Mouse (Mus musculus) spleen, adult 18-20 months (tissue): ENCODE measurements around the gene Rusc2.

Source experiments
- DNase-seq, 2 experiments: peaks; one replicate each; pipeline ENCODE4 v3.0.0; 2022; ENCODE audit warnings: mixed read lengths in 2 of 2

Gene Rusc2

DNA sequence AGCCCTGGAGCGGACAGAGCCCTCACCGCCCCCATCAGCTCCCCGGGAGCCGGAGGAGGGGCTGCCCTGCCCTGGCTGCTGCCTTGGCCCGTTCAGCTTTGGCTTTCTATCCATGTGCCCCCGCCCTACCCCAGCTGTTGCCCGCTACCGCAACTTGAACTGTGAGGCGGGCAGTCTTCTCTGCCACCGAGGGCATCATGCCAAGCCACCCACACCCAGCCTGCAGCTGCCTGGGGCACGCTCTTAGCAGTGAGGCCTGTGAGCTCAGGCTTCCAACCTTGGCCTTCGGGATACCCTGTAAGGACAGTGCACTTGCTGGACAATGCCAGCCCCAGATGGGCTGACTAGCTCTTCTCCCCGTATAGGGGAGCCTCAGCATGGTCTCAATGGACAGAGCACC is 65.5 kb downstream of the Rusc2 start:
- DNase-seq = no peak

DNA sequence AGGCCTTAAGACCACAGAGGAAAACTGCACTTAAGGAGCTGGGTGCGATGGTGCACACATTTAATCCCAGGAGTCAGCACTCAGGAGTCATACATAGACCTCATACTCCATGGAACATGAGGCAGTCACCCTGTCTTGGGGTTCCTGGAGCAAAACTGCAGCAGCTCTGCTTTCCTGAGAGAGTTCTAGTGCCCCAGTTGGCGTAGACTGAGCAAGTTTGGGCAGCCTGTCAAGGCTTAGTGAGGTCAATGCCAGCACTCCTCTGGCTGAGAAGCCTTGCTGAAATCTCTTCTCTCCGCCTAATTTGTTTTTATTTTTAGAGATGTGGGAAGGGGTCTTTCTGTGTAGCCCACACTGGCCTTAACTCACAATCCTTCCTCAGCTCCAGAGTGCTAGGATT is 66.8 kb downstream of the Rusc2 start:
- DNase-seq = no peak

DNA sequence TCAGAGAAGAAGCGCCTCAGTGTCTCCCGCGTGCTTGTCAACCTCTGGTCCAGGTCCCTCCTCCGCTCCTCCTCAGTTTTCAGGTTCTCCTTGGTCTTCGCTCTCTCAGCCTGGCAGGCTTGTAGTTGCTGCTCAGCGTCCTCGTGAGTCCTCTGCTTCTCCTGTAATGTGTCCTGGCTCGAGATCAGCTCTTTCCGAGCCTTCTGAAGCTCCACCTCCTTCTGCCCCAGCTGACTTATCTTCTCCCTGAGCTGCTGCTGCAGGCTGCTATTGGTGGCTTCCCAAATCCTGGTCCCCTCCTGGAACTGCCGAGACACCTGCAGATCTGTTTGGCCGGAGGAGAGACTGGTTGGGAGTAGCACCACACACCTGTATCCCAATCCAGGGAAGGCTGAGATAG is 70.5 kb downstream of the Rusc2 start:
- DNase-seq = no peak

DNA sequence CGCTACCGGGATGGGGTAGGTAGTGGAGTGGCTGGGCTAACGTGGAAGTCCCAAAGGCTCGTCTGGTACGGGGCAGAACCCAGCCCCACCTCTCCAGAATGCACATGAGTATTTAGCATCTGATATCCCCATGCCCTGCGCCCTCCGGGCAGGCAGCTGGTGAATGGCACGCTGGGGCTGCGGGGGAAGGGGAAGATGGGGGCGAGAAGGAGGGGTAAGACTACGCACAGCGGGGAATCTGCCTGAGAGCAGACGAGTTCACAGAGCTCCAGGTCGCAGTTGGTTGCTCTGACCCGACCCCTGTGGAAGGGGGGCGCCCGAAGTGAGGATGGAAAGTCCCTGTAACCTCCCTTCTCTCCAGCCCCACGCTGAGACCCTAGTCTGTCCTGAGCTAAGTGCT is 71.6 kb downstream of the Rusc2 start:
- DNase-seq = no peak

DNA sequence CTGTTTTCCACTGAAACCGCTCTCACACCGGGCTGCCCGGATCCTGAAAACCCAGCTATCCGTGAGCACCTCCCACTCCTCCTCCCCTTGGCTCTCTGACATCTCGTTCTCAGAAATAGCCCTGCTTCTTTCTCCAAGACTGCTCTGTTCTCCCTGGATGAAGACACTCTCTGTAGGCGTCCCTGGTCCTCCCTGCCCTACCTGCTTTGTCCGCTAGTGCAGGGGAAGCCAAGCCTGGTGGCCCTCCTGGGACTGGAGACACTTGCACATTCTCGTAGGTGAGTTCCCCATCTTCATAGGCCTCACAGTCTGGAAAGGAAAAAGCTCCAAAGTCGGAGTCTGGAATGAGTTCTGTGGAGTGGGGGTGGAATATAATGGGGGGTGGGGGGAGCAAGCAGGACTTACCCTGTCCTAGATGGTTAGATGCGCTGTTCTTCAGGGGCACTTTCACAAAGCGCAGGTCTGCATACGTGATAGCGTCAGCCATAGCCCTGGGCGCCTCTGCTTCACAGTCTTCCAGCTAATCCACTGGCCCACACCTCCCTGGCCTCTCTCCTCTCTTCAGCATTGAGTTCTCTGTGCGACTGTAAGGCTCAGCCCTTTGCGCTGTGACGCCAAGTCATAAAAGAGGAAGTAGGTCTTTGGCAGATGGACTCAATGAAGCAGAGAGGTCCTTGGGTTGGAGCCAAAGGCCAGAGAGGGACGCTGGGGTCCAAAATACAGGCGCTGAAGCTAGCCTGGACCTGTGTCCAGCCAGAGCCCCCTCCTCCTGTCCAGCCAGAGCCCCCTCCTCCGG is 72.5 kb downstream of the Rusc2 start, which contains the start of gene Cd72:
Gene Cd72 (minus strand): TSS at position 588 of the 796 bp plus-strand sequence.
- DNase-seq = peak; percentile 59 to 60

DNA sequence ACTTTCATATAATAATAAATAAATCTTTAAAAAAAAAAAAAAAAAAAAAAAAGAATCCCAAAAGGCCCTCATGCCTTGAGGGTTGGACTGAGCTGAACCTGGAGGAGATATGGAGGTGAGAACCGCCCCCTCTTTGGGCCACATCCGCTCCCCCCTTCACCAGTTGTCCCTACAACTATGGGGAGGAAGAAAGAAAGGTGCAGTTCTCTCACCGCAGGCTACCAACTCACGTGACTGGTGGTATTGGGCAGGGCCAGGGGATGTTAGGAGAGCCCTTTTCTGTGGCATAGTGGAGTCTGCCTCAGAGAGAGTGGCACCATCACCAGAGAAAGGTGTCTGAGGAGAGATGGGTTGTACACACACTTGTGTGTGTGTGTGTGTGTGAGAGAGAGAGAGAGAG is 74.7 kb downstream of the Rusc2 start:
- peak; percentile 56 to 74 for DNase-seq

DNA sequence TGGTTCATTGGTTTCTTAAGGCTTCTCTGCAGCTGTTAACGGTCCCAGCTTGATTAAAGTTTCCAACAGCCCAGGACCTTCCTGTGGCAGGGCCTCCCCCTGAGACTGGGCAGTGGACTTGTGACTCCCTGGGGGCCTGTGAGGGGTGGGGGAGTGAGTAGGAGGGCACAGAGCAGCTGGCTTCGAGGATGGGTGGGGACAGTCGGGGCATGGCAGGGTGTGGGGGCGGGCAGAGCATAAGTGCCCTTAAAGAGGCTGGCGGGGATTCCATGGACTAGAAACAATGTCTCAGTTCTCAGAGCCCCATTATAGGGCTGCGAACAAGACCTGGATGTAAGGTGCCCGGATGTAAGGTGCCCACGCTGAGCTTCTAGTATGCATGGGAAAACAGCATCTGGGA is 75.3 kb downstream of the Rusc2 start:
- DNase-seq = peak; percentile 66 to 72

DNA sequence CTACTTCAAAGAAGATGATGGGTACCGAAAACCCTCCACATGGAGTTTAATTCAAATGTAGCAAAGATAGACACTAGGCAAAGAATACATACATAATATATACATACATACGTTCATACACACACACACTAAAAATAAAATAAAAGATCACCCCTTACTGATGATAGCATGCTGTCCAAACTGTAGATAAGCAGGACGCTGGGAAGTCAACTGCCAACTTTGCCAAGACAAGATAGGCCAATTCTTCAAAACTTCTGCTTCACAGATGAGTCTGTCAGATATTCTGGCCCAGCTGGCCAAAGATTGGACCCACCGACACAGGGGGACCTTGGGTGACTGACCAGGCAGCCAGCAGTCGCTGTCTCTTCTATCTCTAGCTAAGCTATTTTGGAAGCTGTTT is 81.3 kb downstream of the Rusc2 start:
- no peak for DNase-seq

DNA sequence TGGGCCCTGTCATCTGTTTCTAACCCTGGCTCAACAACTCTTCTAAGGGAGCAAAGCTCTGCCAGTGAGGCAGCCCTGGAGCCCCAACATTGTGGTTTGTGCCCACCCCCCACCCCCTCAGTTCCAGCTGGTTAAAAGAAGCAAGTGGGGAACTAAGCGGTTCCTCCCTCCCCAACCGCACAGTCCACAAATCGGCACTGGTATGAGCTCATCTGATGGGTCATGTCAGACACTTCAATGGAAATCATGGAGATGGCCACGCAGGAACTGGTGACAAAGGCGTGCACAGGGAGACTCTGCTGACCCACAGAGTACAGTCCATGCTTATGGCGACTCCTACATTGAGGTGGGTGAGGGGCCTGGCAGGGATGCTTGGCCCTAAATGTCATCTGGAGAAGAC is 84.2 kb downstream of the Rusc2 start:
- no peak for DNase-seq

DNA sequence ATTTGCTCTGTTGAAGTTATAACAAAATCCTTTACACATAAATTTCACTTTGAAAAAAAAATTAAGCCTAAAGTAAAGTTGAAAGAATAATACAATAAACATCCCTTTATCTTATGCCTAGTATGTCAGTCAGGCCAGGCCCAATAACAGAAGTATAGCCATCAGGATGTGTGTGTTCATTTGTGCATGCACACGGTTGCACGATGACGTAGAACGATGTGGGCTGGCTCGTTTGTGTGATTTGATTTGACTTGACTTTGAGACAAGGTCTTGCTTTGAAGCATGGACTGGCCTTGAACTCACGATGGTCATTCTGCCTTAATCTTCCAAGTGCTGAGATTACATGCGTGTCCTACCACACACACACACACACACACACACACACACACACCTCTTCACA is 85.1 kb downstream of the Rusc2 start:
- DNase-seq = no peak

DNA sequence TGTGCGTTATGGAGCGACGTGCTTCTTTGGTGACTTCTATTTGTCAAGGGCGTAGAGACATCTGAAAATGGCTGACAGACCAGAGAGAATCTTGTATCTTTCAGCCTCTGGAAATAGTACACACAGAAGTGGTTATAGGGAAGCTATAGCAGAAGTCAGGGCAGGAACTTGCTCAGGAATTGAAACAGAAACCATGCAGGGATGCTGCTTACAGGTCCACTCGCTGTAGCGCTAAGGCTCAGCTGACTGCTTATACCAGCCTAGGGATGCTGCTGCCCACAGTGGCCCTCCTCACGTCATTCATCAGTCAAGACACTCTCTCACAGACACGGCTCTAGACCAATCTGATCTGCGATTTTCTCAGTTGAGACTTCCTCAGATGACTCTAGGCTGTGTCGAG is 88.5 kb downstream of the Rusc2 start:
- no peak for DNase-seq

DNA sequence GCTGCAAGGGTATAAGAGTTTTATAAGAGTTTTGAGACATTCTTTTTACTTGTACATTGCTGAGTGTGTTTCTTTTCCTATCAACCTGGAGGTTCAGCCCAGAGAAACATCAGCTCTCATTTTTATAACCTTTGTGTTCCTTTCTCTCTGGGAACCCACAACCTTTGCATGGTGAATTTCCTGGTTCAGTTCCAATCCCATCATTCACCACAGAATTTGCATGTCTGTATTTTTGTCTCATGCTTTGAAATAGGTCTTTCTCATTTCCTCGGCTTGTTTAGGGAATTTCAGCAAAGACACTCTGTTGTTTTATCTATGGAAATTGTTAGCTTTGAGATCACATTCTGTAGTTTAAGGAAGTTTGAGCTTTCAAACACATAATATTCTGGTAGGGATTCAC is 91.9 kb downstream of the Rusc2 start:
- DNase-seq = no peak

DNA sequence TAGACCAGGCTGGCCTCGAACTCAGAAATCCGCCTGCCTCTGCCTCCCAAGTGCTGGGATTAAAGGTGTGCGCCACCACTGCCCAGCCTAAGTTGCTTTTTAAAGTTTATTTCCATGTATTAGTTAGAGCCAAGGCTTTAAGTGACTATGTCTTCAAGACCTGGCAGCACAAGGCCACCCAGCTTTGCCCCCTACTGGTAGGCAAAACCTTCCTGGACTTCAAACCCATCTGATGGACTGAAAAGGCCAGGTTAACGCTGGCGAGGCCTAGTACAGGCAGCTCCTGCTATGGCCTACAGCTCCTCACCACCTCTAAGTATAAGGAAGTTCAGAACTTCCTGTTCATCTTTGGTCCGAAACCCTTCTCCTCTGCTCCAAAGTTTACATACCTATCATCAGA is 94.8 kb downstream of the Rusc2 start:
- DNase-seq = peak; percentile 33 to 52
